Mouse (Mus musculus): ENCODE results near the gene Dusp15. TPM values are rescaled to one million over a fixed set of nuclear protein-coding genes. Genes with fewer than 3 reads are reported as not detected.

Gene Dusp15
- polyA plus RNA-seq, 1 experiment from 2014 or later, result 0.36 TPM

DNA sequence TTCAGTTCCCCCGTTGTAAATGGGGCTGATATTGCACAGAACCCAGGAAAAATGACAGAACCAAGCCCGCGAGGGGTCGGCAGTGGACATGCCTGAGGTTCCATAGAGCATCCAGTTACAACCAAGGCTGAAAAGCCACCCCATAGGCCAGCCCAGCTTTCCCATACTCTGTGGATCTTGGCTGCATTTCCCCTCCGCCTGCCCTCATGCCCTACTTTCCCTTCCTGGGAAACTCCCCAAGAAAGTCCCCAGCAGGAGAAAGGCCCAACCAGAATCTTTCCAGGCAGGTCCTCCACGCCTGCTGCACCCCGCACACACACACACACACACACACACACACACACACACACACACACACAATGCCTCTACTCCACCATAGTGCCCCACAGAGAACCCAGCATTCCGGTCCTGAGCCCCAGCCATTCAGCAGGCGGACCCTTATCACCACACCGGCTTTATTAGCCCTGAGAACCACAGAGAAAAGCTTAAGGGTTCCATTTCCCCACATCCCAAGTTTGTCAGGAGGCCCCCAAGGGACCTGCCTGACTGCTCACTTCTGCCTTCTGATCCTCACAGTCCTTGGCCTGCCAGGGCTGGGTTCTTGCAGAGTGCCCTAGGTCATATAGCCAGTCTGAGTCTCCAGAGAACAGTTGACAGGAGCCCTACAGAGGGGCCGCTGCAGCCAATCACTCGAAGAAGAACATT is 19.9 kb downstream of the Dusp15 start:
- no peaks in the 10 kb centered on the region for H3K27me3 ChIP-seq
- in situ Hi-C loops (cut with MboI; ENCODE audit: low pct_unique_long_range_greater_than_20kb), result no loop called here
- no peak for TF ChIP-seq CTCF (IDR thresholded peaks at IDR 0.05)
- DNase-seq (ENCODE audit: low read depth, low spot score) (no peak), ATAC-seq (no peak)
- ChIA-PET POLR2A (interaction anchor here (0.6 to 0.7 kb wide), 2 partner anchors 205 to 542 kb away, joined by 3 to 6 read pairs; no protein-coding TSS in a partner anchor), CTCF (interaction anchor here (1.0 to 2.4 kb wide), 2 partner anchors 13 to 83 kb away, joined by 3 to 6 read pairs; no protein-coding TSS in a partner anchor)

DNA sequence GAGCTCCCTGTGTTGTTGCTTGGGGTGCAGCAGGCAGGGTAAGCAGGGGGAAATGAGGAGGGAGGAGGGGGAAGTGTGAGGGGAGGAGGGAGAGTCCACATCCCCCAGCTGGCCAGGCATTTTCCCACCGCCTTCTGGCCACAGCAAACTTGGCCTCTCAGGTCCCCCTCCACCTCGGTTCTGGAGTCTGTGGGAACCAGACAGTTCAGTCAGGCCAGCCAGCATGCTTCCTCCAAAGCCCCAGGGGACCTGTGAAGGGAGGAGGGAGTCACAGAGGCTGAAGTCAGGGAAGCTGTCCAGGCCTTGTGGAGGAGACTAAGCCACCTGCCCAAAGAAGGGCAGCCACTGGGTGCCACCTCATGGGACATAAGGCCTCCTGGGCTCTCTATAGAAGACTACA is 21.2 kb downstream of the Dusp15 start:
- POLR2A ChIA-PET, result no interaction called here
- CTCF ChIA-PET, result interaction anchor here (0.8 kb wide), 1 partner anchor 14 kb away, joined by 3 read pairs; no protein-coding TSS in a partner anchor
- in situ Hi-C loops (cut with MboI; ENCODE audit: low pct_unique_long_range_greater_than_20kb), result no loop called here
- no peak for TF ChIP-seq CTCF (IDR thresholded peaks at IDR 0.05)
- DNase-seq (ENCODE audit: low read depth, low spot score) (no peak), ATAC-seq (no peak)
- H3K27me3 ChIP-seq, result no peaks in the 10 kb centered on the region

DNA sequence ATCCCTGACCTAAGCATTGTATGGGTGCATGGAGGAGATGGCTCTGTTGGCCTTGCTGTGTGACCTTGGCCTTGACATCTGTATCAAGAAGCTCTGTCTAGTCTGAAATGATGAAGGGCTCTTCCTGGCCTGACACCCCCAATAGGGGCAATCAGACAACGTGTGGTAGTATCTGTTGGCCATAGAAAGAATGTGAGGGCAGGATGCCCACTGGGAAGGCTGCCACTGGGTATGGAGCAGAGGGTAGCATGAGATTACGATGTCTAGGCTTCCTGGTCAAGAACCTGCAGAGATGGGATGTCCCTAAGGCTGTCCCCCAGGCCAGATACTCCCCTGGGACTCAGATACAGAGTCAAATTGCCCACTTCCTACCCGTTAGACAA is 22.5 kb downstream of the Dusp15 start:
- no peaks in the 10 kb centered on the region for H3K27me3 ChIP-seq
- no peak for DNase-seq (ENCODE audit: low read depth, low spot score)
- ChIA-PET POLR2A (no interaction called here), CTCF (no interaction called here)
- in situ Hi-C loops (cut with MboI; ENCODE audit: low pct_unique_long_range_greater_than_20kb), result no loop called here
- TF ChIP-seq CTCF (IDR thresholded peaks at IDR 0.05), result no peak
- ATAC-seq, result no peak

DNA sequence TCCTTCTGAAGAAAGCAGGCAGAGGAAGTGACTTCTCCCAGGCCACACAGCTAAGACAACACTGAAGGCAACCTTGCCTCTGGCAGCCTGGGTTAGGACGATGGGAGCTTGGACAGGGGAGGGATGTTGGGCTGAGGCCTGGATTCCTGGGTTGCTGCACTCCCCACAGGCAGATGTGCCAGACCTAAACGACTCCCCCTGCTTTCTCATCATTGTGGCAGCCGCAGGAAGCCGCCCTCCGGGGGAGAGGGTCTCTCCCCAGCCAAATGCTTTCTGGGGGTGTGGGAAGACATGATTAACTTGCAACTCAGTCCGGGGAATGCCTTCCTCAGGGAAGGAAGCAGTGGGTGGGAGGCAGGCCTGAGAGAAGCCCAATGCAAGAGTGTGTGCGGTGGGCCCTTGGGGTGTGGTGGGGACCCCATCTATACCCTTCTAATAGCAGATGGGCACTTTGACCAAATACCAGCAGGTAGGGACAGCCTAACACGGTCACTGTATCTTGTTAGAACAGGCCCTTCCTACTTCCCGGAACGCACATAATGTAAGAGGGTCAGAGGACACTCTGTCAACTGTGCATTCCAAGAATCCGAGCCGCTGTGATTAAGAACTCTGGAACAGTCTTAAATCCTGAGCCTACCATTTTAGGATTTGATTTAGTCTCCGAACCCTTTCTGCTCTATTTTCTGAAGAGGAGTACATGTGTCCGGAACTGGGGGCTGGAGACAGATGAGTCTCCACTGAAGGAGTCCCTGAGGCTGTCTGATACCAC is 23.1 kb downstream of the Dusp15 start:
- CTCF ChIA-PET, result no interaction called here

DNA sequence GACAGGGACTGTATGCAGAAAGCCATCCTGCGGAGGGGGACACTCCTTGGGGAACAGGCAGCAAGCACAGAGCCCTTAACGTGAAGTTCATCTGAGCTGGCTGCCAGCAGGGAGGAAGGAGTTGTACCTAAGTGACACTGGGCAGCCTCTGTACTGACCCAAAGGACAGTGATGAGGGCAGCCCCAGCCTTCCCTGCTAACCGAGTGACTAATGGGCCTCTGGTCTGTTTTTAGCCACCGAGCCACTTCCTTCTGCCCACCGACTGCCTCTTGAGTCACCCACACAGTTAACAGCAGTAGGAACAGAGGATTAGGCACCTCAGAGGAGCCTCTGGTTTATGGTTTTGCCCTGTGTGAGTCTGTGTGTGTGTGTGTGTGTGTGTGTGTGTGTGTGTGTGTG is 24.1 kb downstream of the Dusp15 start:
- ChIA-PET CTCF (no interaction called here), POLR2A (no interaction called here)
- no peaks in the 10 kb centered on the region for H3K27me3 ChIP-seq
- no peak for DNase-seq (ENCODE audit: low read depth, low spot score)
- ATAC-seq, result peak; percentile 69
- in situ Hi-C loops (cut with MboI; ENCODE audit: low pct_unique_long_range_greater_than_20kb), result no loop called here
- no peak for TF ChIP-seq CTCF (IDR thresholded peaks at IDR 0.05)

More for the DNA sequence above, 23.1 kb downstream of the Dusp15 start:
- in situ Hi-C loops (cut with MboI; ENCODE audit: low pct_unique_long_range_greater_than_20kb), result no loop called here
- POLR2A ChIA-PET, result interaction anchor here (0.7 kb wide), 1 partner anchor 275 kb away, joined by 3 read pairs; no protein-coding TSS in a partner anchor
- ATAC-seq, result no peak
- no peak for DNase-seq (ENCODE audit: low read depth, low spot score)
- no peak for TF ChIP-seq CTCF (IDR thresholded peaks at IDR 0.05)
- H3K27me3 ChIP-seq, result no peaks in the 10 kb centered on the region

DNA sequence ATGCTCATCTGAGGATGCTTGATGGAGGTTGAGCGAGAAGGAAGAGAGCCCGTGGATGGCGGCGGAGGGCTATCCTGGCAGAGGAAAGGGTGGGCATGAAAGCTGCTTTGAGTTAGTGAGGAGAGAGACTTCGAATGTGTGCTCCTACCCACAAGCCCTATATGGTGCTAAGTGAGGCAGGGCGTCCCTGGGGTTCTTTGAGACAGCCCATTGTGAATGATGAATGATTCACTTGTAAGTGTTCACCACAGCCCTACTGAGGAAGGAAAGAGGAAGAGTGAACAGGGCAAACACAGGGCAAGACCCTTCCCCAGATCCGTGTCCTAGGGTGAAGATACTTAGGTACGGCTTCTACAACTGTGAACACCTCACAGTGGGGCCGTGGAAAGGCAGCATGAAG is 24.6 kb downstream of the Dusp15 start:
- no peak for ATAC-seq
- in situ Hi-C loops (cut with MboI; ENCODE audit: low pct_unique_long_range_greater_than_20kb), result no loop called here
- no peak for DNase-seq (ENCODE audit: low read depth, low spot score)
- no peak for TF ChIP-seq CTCF (IDR thresholded peaks at IDR 0.05)
- ChIA-PET CTCF (no interaction called here), POLR2A (no interaction called here)
- H3K27me3 ChIP-seq, result no peaks in the 10 kb centered on the region

DNA sequence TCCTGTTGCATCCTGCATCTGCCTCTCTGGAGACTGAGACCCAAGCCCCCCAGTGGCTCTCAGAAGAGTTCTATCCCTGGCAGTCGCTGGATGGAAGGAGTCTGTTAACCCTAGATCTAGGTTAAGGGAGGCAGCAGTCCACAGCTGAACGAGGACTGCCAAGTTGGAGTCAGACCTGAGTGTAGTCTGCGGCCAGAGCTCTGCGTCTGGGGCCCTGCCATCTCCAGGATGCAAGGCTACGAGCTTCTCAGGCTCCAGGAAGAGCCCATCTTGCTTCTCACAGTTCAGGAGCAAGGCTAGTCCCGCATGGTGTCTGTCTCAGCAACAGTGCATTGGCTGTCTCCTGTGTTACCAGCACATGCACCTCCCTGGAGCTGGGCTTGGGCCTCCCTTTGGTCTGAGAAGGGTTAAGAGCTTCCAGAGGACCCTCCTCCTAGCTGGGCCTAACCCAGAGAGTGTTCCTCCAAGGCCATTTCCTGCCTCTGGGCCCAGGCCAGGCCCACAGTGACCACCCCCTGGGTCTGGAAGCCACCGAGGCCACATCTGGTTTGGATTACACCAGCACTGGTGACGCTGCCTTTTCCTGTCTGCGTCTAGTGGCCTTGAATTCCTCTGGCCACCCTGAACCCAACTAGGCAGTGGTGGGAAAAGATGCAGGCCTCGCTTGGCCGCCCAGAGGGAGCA is 26.2 kb downstream of the Dusp15 start:
- ATAC-seq, result no peak
- ChIA-PET POLR2A (interaction anchor here (0.7 kb wide), 1 partner anchor 249 kb away, joined by 4 read pairs; no protein-coding TSS in a partner anchor), CTCF (interaction anchor here (1.4 to 2.2 kb wide), 2 partner anchors 8 to 11 kb away, joined by 4 to 8 read pairs; partner anchors contain the start of gene Foxs1)
- no peak for TF ChIP-seq CTCF (IDR thresholded peaks at IDR 0.05)
- in situ Hi-C loops (cut with MboI; ENCODE audit: low pct_unique_long_range_greater_than_20kb), result no loop called here
- H3K27me3 ChIP-seq, result no peaks in the 10 kb centered on the region
- DNase-seq (ENCODE audit: low read depth, low spot score), result no peak

DNA sequence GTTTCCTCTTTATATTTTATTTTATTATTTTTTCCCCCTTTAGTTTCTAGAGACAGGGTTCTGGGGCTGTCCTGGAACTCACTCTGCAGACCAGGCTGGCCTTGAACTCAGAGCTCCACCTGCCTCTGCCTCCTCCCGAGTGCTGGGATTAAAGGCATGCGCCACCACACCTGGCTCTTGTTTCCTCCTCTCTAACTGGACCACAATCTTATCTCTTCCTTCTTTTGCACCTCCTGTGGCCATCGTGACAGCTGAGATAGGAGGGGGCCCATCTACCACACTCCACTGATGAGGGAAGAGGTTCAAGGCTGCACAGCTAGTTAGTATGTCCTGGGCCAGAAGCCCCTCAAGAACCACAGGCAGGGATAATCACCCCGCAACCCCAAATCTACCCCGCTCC is 27.0 kb downstream of the Dusp15 start:
- H3K27me3 ChIP-seq, result no peaks in the 10 kb centered on the region
- DNase-seq (ENCODE audit: low read depth, low spot score) (no peak), ATAC-seq (no peak)
- POLR2A ChIA-PET, result interaction anchor here (0.6 to 1.4 kb wide), 3 partner anchors 83 to 91 kb away, joined by 3 read pairs; no protein-coding TSS in a partner anchor
- in situ Hi-C loops (cut with MboI; ENCODE audit: low pct_unique_long_range_greater_than_20kb), result loop anchor here (25.0 kb wide), 1 partner anchor 1012 kb away; the partner anchor contains the start of gene Angpt4
- no peak for TF ChIP-seq CTCF (IDR thresholded peaks at IDR 0.05)
- CTCF ChIA-PET, result interaction anchor here (0.7 to 2.2 kb wide), 3 partner anchors 9 to 10 kb away, joined by 4 to 8 read pairs (median 4); partner anchors contain the start of gene Foxs1

DNA sequence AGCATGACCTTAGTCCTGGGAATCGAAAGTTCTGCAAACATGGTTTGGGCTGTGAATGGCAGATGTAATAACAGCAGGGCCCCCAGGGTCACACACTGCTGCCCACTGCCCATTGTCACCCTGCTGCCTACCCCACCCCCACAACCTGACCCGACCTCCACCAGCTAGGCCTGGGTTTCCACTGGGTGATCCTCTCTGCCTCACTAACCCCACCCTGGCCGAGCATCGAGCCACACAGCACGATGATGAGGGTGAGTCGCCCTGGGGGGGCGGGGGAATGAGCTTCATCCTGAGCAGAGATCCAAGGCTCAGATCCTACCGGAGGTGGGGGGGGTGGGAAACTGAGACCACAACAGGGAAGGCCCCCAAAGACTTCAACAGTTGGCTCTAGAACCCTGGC is 27.4 kb downstream of the Dusp15 start:
- DNase-seq (ENCODE audit: low read depth, low spot score) (no peak), ATAC-seq (no peak)
- no peaks in the 10 kb centered on the region for H3K27me3 ChIP-seq
- TF ChIP-seq CTCF (IDR thresholded peaks at IDR 0.05), result no peak
- ChIA-PET POLR2A (interaction anchor here (0.6 to 1.4 kb wide), 3 partner anchors 83 to 91 kb away, joined by 3 read pairs; no protein-coding TSS in a partner anchor), CTCF (interaction anchor here (0.7 to 2.2 kb wide), 3 partner anchors 8 to 10 kb away, joined by 4 to 8 read pairs (median 4); partner anchors contain the start of gene Foxs1)
- in situ Hi-C loops (cut with MboI; ENCODE audit: low pct_unique_long_range_greater_than_20kb), result loop anchor here (25.0 kb wide), 1 partner anchor 1012 kb away; the partner anchor contains the start of gene Angpt4

DNA sequence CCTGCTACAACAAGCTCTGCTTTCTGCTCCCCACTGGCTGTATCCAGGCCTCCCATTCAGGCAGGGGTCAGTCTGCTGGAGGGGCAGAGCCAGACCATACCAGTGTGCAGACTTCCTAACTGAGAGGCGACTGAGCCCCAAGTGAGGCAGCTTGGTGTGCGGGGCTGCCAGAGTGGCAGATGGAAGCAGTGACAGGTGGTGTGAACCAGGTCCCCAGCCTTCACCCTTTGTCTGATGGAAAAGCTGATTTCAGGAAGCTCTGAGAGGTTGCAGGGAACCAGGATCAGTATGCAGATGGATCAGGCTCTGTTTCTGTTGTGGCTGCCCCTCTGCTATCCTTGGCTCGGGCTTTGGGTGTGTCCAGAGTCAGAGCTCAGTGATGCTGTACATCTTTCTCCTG is 27.9 kb downstream of the Dusp15 start:
- DNase-seq (ENCODE audit: low read depth, low spot score) (no peak), ATAC-seq (no peak)
- ChIA-PET POLR2A (interaction anchor here (1.4 kb wide), 1 partner anchor 84 kb away, joined by 3 read pairs; no protein-coding TSS in a partner anchor), CTCF (interaction anchor here (2.2 kb wide), 1 partner anchor 10 kb away, joined by 8 read pairs; the partner anchor contains the start of gene Foxs1)
- in situ Hi-C loops (cut with MboI; ENCODE audit: low pct_unique_long_range_greater_than_20kb), result loop anchor here (25.0 kb wide), 1 partner anchor 1011 kb away; the partner anchor contains the start of gene Angpt4
- no peak for TF ChIP-seq CTCF (IDR thresholded peaks at IDR 0.05)
- H3K27me3 ChIP-seq, result no peaks in the 10 kb centered on the region

All from Patski (cell line).